Mouse (Mus musculus): ENCODE measurements around the gene Ano3.

DNA sequence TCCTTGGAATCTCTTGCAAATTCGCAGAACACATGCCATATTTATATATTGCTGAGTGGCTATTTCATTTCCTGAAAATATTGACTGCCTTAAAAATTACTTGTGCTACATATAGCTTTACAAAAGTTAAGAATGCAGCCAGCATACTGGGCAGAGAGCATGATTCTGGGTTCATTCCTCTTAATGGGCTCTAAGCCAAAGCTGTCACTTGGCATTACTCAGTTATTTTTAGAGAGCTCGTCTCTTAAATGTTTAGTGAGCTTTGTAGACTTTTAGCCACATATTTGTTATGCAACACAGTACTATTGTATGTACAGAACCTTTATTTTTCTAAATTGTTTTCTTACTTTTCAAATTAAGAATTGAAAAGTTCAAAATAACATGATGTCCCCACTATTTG, 41.2 kb downstream of the Ano3 start:
- TF ChIP-seq CTCF (IDR thresholded peaks at IDR 0.05; ENCODE audit: extremely low read depth, insufficient read depth, low read length) (no peak), POLR2A (IDR thresholded peaks at IDR 0.05; ENCODE audit: extremely low read depth, insufficient read depth, low read length) (no peak)

Data from cortical plate, adult 2 months (tissue).